Mouse (Mus musculus): ENCODE measurements around the gene Prrg2. TPM values are rescaled to one million over a fixed set of nuclear protein-coding genes. Genes with fewer than 3 reads are reported as not detected.
"Not testable (repeated sequence)": the region's sequence is repeated elsewhere in the genome, so short reads cannot be mapped to it uniquely, and the experiment has no call there.

Gene Prrg2
- polyA plus RNA-seq (2015; fragmentation: Nextera tagmentation; extraction: Ambion mirVana): 9.9 and 10.0 TPM in 2 replicates

DNA sequence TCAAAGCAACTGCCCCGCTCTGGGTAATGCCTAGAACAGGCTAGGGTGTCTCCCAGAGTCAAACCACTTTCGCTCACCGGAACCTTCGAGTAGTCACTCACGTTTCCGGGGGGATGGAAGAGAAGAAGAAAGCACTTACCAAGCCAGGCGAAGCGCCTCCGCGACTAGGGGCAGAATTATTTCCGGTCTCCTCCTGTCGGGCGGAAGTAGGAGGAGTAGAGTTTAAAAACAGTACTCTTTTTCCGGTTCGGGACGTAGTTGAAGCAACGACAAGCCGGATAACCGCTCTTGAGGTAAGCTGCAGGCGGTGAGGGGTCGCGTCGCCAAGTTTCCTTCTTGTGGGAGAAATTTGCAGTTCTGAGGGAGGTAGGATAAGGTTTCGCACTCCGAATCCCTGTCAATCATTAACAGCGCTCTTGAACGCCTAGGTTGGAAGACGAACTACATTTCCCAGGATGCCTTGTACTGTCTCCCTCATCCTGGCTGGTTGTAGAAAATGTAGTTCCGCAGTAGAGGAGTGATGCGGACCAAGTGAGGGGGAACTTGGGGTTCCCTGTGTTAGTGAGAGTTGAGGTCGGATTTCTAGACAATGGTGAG is at the start of gene Prrg2, which contains the start of gene Nosip:
TSS of gene Prrg2 (minus strand) at position 439 of the 597 bp plus-strand sequence.
TSS of gene Nosip (plus strand) at position 191 of the 597 bp plus-strand sequence.
- peak; percentile 97 for DNase-seq (ENCODE audit: low spot score)

DNA sequence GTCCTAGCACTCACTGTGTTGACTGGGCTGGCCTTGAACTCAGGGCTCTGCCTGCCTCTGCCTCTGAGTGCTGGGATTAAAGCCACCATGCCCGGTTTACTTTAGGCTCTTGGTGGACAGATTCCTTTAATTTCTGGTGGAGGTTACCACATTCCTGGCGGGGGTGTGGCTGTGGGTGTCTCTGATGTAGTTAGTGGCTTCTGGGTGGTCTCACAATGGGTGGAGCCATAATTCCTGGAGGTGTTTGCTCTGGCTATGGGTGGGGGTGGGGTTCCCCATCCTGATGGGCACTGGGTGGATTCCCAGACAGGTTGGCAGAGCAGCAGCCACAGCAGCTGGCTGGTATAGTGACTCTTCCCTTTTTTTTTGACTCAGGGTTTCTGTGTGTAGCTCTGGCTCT is 49.5 kb upstream of the Prrg2 start:
- no peak for DNase-seq (ENCODE audit: low spot score)

DNA sequence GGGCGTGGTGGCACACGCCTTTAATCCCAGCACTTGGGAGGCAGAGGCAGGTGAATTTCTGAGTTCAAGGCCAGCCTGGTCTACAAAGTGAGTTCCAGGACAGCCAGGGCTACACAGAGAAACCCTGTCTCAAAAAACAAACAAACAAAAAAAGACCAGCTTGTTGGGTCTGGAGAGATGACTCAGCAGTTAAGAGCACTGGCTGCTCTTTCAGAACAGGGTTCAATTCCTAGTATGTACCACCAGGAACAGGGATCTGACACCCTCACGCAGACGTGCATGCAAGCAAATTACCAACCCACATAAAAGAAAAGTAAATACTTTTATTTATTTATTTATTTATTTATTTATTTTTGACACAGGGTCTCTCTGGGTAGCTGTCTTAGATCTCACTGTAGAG is 47.6 kb upstream of the Prrg2 start:
- not testable (repeated sequence) for DNase-seq (ENCODE audit: low spot score)

- DNase-seq (ENCODE audit: low spot score): no peak
Measured at GRCm38 (mm10) chr7:45107052-45107645, 44.7 kb upstream of the Prrg2 start.

DNA sequence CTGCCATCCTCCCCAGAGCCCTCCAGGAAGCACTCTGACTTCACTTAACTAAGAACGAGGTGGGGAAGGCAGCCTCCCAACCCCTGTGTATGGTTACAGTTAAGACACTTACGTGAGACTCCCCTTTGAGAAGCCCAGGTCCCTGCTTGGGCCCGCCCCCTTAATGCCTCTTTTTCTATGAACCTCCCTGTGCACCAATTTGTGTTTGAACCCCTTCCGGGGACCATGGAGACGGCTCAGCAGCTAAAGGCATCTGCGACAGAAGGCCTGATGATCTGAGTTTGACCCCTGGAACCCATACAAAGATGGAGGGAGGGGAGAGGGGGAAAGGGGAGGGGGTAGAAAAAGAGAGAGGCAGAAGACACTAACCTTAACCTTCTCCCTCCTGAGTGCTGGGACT is 44.0 kb upstream of the Prrg2 start:
- no peak for DNase-seq (ENCODE audit: low spot score)

GRCm38 (mm10) chr7:45105491-45105890 is 43.0 kb upstream of the Prrg2 start:
- no peak for DNase-seq (ENCODE audit: low spot score)

GRCm38 (mm10) chr7:45104941-45105340 is 42.5 kb upstream of the Prrg2 start:
- no peak for DNase-seq (ENCODE audit: low spot score)

- no peak for DNase-seq (ENCODE audit: low spot score)
Measured at GRCm38 (mm10) chr7:45103652-45104180, 41.2 kb upstream of the Prrg2 start, which contains the start of gene Fcgrt. TSS of gene Fcgrt (minus strand) at chr7:45103851.

GRCm38 (mm10) chr7:45102940-45103585 is 40.6 kb upstream of the Prrg2 start:
- DNase-seq (ENCODE audit: low spot score): no peak

DNA sequence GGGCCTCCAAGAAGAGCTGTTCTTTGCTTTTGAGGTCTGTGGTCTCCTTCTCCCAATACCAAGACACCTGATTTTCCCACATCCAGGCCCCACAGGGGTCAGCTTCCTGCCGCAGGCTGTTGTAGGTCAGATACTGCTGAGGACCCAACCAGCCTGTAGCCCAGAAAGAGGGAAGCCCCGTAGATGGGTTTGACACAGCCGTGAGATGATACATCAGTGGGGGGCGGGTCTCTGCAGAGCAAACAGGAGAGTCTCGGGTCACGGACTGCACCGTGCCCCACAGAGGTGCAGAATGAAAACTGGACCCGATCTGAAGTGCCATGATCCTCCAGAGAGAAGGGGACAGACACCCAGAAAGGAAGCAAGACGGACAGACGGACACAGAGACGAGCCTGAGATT is 40.0 kb upstream of the Prrg2 start:
- no peak for DNase-seq (ENCODE audit: low spot score)

DNA sequence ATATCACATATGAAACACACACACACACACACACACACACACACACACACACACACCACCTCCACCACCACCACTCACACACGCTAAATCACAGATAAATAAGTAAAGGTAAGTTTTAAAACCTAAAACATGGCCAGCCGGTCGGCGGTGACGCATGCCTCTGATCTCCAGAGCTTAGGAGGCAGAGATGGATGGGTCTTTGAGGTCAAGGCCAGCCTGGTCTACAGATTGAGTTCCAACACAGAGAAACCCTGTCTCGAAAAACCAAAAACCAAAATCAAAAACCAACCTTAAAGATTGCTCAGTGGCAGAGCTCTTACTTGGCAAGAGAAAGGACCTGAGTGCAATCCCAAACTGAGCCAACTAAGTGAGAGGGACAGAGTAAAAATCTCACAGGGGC is 37.6 kb upstream of the Prrg2 start:
- no peak for DNase-seq (ENCODE audit: low spot score)

GRCm38 (mm10) chr7:45098541-45099240 is 36.2 kb upstream of the Prrg2 start:
- no peak for DNase-seq (ENCODE audit: low spot score)

DNA sequence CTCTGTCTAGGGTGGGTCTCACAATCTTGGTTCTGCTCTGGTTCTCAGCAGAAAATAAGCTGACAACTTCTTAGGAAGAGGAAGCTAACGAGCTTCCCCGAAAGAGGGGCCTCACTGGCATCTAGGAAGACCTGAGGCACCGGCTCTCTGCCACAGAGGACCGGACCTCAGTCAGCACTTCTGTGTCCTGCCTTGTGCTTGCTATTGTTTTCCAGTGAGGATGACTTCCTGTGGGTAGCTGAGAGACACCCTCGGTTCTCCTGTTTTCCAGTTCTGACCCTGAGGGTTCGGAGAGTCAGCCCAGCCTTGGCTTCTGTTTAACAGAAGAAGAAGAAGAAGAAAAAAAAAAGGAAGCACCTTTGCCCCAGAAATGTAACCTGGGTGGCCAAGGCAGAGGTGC is 35.0 kb upstream of the Prrg2 start:
- no peak for DNase-seq (ENCODE audit: low spot score)

DNA sequence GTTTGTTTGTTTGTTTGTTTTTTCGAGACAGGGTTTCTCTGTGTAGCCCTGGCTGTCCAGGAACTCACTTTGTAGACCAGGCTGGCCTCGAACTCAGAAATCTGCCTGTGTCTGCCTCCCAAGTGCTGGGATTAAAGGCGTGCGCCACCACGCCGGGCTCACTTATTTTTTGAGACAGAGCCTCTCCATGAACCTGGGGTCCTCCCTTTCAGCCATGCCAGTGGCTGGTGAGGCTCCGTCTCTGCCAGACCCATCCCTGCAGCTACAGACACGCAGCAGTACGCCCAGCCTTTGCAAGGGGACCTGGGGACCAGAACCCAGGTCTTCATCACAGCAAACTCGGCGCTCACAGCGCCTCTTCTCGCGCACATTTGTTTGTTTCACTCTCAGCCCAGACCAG is 33.5 kb upstream of the Prrg2 start:
- DNase-seq (ENCODE audit: low spot score): not testable (repeated sequence)

- DNase-seq (ENCODE audit: low spot score): no peak
Measured at GRCm38 (mm10) chr7:45095367-45095766, 32.9 kb upstream of the Prrg2 start.

DNA sequence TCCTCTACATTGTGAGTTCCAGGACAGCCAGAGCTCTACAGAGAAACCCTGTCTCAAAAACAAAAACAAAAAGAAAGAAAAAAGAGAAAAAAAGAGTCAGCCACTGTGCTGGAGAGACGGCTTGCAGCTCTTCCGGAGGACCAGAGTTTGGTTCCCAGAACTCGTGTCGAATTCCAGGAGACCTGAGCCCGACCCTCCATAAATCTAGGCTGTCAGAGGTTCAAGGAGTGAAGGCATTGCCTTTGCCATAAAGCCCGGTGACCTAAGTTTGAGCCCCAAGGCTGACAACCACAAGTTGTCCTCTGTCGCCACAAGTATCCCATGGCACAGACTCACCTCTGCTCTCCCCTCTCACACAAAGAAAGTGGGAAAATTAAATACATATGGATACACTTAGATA is 31.6 kb upstream of the Prrg2 start:
- DNase-seq (ENCODE audit: low spot score): no peak

DNA sequence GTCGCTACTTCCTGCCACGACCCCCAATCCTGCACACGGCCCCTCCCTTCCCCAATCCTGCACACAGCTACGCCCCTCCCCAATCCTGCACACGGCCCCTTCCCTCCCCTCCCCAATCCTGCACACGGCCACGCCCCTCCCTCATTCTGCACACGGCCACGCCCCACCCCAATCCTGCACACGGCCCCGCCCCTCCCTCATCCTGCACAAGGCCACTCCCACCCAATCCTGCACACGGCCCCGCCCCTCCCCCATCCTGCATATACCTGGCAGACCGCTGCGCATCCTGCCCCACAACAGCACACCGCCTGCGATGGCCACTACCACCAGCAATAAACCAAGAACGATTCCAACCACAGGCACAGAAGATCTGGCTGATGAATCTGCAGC is 31.0 kb upstream of the Prrg2 start:
- DNase-seq (ENCODE audit: low spot score): peak; percentile 71

- no peak for DNase-seq (ENCODE audit: low spot score)
Measured at GRCm38 (mm10) chr7:45092828-45093515, 30.5 kb upstream of the Prrg2 start.

DNA sequence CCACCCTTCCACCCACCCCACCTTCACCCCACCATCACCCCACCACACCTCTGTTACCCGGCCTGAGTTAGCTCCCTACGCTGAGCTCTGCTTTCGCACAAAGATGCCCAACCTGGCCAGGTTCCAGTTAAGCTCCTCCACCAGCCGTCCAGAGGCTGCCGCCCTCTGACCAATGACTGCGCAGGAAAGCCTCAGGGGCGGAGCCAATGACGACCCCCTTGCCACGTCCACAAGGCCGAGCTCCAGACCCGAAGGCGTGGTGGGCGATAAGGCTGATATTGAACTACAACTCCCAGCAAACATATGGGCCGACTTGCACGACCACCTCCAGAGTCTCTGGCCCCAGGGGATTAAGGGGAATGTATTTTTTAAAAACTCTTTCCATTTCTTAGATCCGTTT is 29.6 kb upstream of the Prrg2 start, which contains the start of gene Rcn3:
TSS of gene Rcn3 (minus strand) at position 174 of the 400 bp plus-strand sequence.
- DNase-seq (ENCODE audit: low spot score): no peak

DNA sequence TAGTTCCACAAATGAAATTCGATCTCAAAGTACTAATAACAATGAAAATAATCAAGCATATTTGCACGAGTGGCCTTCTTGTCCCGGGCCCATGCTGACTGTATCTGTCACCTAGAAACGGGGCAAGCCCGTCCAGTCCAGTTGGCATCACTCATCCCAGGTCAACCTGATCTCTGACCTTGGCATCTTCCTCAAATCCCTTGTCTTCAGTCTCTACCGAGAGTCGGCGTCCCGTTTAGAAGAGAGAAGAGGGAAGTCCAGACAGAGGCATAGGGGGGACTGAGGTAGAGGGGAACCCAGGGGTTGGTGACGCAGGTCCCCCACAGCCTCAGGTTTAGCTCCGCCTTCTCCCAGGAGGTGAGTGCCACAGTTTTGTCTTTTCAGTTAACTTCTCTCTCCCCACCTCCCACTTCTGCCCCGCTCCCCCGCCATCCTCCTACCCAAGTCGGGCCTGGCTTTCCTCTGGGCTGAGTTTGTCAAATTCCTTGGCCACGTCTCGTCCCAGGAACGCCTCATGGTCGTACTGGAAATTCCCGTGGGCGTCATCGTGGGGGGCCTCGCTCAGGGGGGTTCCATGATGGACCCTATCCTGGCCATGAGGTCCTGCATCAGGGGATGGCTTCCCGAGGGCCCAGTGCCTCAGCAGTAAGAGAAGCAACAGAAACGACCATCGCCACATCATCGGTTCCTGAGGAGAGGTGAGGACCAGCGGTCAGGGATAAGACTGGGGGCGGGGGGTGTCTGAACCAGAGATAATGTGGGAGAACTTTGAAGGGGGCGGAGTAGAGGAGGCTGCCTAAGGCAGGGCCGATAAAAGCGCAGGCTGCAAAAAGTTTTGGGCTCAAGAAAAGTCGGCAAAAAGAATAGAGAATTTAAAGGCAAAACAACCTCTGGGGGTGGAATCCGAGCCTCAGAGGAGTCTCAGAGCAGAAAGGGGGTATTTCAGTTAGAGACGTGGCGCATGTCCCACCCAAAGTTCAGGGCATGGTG is 28.8 kb upstream of the Prrg2 start:
- no peak for DNase-seq (ENCODE audit: low spot score)

Measured in thymus, postnatal 0 days (tissue).